Mouse (Mus musculus): ENCODE data around the gene Ifna7. TPM values are rescaled to one million over a fixed set of nuclear protein-coding genes. Genes with fewer than 3 reads are reported as not detected.

Gene Ifna7
- polyA plus RNA-seq, 1 experiment: not detected

GRCm38 (mm10) chr4:88859214-88859613 lies 43.2 kb downstream of the Ifna7 start:
- Histone ChIP-seq H3K4me3 (replicated peaks; ENCODE audit: insufficient read depth, low read depth, low read length) (no peak overlapping the region), H3K27ac (ENCODE audit: insufficient read depth, low read length) (no peak overlapping the region), H3K4me1 (ENCODE audit: control insufficient read depth, insufficient read depth, low read length) (no peaks in the 10 kb centered on the region), H3K27me3 (ENCODE audit: control insufficient read depth, insufficient read depth, low read length) (no peaks in the 10 kb centered on the region; the same call in 1 of the 2 replicates)
- no peak for DNase-seq
- TF ChIP-seq POLR2A (IDR thresholded peaks at IDR 0.05; ENCODE audit: borderline replicate concordance, insufficient read depth, low read length) (no peak), CTCF (IDR thresholded peaks at IDR 0.05; ENCODE audit: borderline replicate concordance, insufficient read depth, low read depth, low read length) (no peak)

- no peak for TF ChIP-seq CTCF (IDR thresholded peaks at IDR 0.05; ENCODE audit: borderline replicate concordance, insufficient read depth, low read depth, low read length)
- TF ChIP-seq POLR2A (IDR thresholded peaks at IDR 0.05; ENCODE audit: borderline replicate concordance, insufficient read depth, low read length): no peak
- no peak for DNase-seq
- 13% methylated on average over 7 of the region's 7 CpGs for WGBS
Measured at GRCm38 (mm10) chr4:88863309-88863708, 47.3 kb downstream of the Ifna7 start.

GRCm38 (mm10) chr4:88864599-88864998 lies 48.6 kb downstream of the Ifna7 start:
- no peaks in the 10 kb centered on the region; the same call in 1 of the 2 replicates for H3K27me3 ChIP-seq (ENCODE audit: control insufficient read depth, insufficient read depth, low read length)
- TF ChIP-seq POLR2A (IDR thresholded peaks at IDR 0.05; ENCODE audit: borderline replicate concordance, insufficient read depth, low read length) (no peak), CTCF (IDR thresholded peaks at IDR 0.05; ENCODE audit: borderline replicate concordance, insufficient read depth, low read depth, low read length) (no peak)
- H3K4me1 ChIP-seq (ENCODE audit: control insufficient read depth, insufficient read depth, low read length): no peaks in the 10 kb centered on the region
- no peak overlapping the region for H3K27ac ChIP-seq (ENCODE audit: insufficient read depth, low read length)
- 82% methylated on average over 9 of the region's 9 CpGs for WGBS
- no peak overlapping the region for H3K4me3 ChIP-seq (replicated peaks; ENCODE audit: insufficient read depth, low read depth, low read length)
- DNase-seq: no peak

More at GRCm38 (mm10) chr4:88863309-88863708, 47.3 kb downstream of the Ifna7 start:
- Histone ChIP-seq H3K27me3 (ENCODE audit: control insufficient read depth, insufficient read depth, low read length) (no peaks in the 10 kb centered on the region; the same call in 1 of the 2 replicates), H3K4me1 (ENCODE audit: control insufficient read depth, insufficient read depth, low read length) (no peaks in the 10 kb centered on the region), H3K27ac (ENCODE audit: insufficient read depth, low read length) (no peak overlapping the region), H3K4me3 (replicated peaks; ENCODE audit: insufficient read depth, low read depth, low read length) (no peak overlapping the region)

GRCm38 (mm10) chr4:88865011-88865569 lies 49.1 kb downstream of the Ifna7 start:
- H3K4me1 ChIP-seq (ENCODE audit: control insufficient read depth, insufficient read depth, low read length): no peaks in the 10 kb centered on the region
- 70% methylated on average over 6 of the region's 6 CpGs for WGBS
- no peak for TF ChIP-seq CTCF (IDR thresholded peaks at IDR 0.05; ENCODE audit: borderline replicate concordance, insufficient read depth, low read depth, low read length)
- no peak for TF ChIP-seq POLR2A (IDR thresholded peaks at IDR 0.05; ENCODE audit: borderline replicate concordance, insufficient read depth, low read length)
- no peak overlapping the region for H3K27ac ChIP-seq (ENCODE audit: insufficient read depth, low read length)
- no peaks in the 10 kb centered on the region; the same call in 1 of the 2 replicates for H3K27me3 ChIP-seq (ENCODE audit: control insufficient read depth, insufficient read depth, low read length)
- DNase-seq: no peak
- no peak overlapping the region for H3K4me3 ChIP-seq (replicated peaks; ENCODE audit: insufficient read depth, low read depth, low read length)

Other genes with a start within 250 kb of the Ifna7 start
- not detected in 2 replicates for gene Ifna14, start 244.4 kb upstream of the Ifna7 start, polyA plus RNA-seq (2012; rRNA removed)
- not detected in 2 replicates for gene Ifna9, start 223.8 kb upstream of the Ifna7 start, polyA plus RNA-seq (2012; rRNA removed)
- gene Ifna12, start 212.9 kb upstream of the Ifna7 start, polyA plus RNA-seq (2012; rRNA removed): not detected in 2 replicates
- gene C87499, start 181.8 kb upstream of the Ifna7 start, polyA plus RNA-seq (2012; rRNA removed): not detected in 2 replicates
- gene Ifna13, start 171.8 kb upstream of the Ifna7 start, polyA plus RNA-seq (2012; rRNA removed): not detected in 2 replicates
- gene Ifna16, start 139.3 kb upstream of the Ifna7 start, polyA plus RNA-seq (2012; rRNA removed): not detected in 2 replicates
- gene Ifna2, start 132.3 kb upstream of the Ifna7 start, polyA plus RNA-seq (2012; rRNA removed): not detected in 2 replicates
- not detected in 2 replicates for gene Ifnab, start 124.9 kb upstream of the Ifna7 start, polyA plus RNA-seq (2012; rRNA removed)
- gene Gm26566, start 94.4 kb upstream of the Ifna7 start, polyA plus RNA-seq (2012; rRNA removed): 0.59 and 1.2 TPM in 2 replicates
- gene Klhl9, start 93.8 kb upstream of the Ifna7 start, polyA plus RNA-seq (2012; rRNA removed): 43.6 and 44.7 TPM in 2 replicates
- not detected in 2 replicates for gene Gm13271, start 61.4 kb upstream of the Ifna7 start, polyA plus RNA-seq (2012; rRNA removed)
- not detected in 2 replicates for gene Gm13283, start 56.1 kb upstream of the Ifna7 start, polyA plus RNA-seq (2012; rRNA removed)
- gene Gm13290, start 42.4 kb upstream of the Ifna7 start, polyA plus RNA-seq (2012; rRNA removed): not detected in 2 replicates
- not detected in 2 replicates for gene Gm13289, start 39.3 kb upstream of the Ifna7 start, polyA plus RNA-seq (2012; rRNA removed)
- gene Gm13272, start 36.4 kb upstream of the Ifna7 start, polyA plus RNA-seq (2012; rRNA removed): not detected in 2 replicates
- not detected in 2 replicates for gene Ifnz, start 34.1 kb upstream of the Ifna7 start, polyA plus RNA-seq (2012; rRNA removed)
- not detected in 2 replicates for gene Gm13276, start 30.5 kb upstream of the Ifna7 start, polyA plus RNA-seq (2012; rRNA removed)
- gene Gm13277, start 27.6 kb upstream of the Ifna7 start, polyA plus RNA-seq (2012; rRNA removed): not detected in 2 replicates
- not detected in 2 replicates for gene Gm13278, start 24.7 kb upstream of the Ifna7 start, polyA plus RNA-seq (2012; rRNA removed)
- gene Gm13275, start 21.7 kb upstream of the Ifna7 start, polyA plus RNA-seq (2012; rRNA removed): not detected in 2 replicates
- not detected in 2 replicates for gene Gm13279, start 18.8 kb upstream of the Ifna7 start, polyA plus RNA-seq (2012; rRNA removed)
- gene Gm13285, start 16.6 kb upstream of the Ifna7 start, polyA plus RNA-seq (2012; rRNA removed): not detected in 2 replicates
- gene Gm13287, start 13.0 kb upstream of the Ifna7 start, polyA plus RNA-seq (2012; rRNA removed): not detected in 2 replicates
- not detected in 2 replicates for gene Gm13288, start 10.7 kb upstream of the Ifna7 start, polyA plus RNA-seq (2012; rRNA removed)
- not detected in 2 replicates for gene Ifna11, start 3.7 kb downstream of the Ifna7 start, polyA plus RNA-seq (2012; rRNA removed)
- gene Ifna6, start 11.2 kb downstream of the Ifna7 start, polyA plus RNA-seq (2012; rRNA removed): not detected in 2 replicates
- not detected in 2 replicates for gene Ifna5, start 19.3 kb downstream of the Ifna7 start, polyA plus RNA-seq (2012; rRNA removed)
- gene Ifna4, start 25.6 kb downstream of the Ifna7 start, polyA plus RNA-seq (2012; rRNA removed): not detected in 2 replicates
- gene Ifna1, start 33.9 kb downstream of the Ifna7 start, polyA plus RNA-seq (2012; rRNA removed): not detected in 2 replicates
- gene Ifne, start 64.0 kb downstream of the Ifna7 start, polyA plus RNA-seq (2012; rRNA removed): not detected in 2 replicates

All from cerebellum, adult 2 months (tissue).